Mouse (Mus musculus) thymus, postnatal 4 days (tissue): ENCODE results near the gene Snrpd2.

Source experiments
- DNase-seq: peaks from one replicate; pipeline ENCODE4 v3.0.0; 2021

Gene Snrpd2

DNA sequence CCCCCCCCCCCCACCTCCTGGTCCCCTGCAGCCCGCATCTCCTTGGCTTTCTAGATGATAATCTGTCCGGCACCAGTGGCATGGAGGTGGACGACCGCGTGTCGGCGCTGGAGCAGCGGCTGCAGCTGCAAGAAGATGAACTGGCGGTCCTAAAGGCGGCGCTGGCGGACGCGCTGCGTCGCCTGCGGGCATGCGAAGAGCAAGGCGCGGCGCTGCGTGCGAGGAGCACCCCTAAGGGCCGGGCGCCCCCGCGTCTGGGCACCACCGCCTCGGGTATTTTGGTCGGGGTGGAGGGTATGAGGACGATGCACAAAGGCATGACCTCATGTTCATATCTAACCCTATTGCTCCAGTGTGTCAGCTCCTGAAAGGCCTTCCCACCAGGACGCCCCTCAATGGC lies 29.7 kb downstream of the Snrpd2 start:
- peak; percentile 79 for DNase-seq

DNA sequence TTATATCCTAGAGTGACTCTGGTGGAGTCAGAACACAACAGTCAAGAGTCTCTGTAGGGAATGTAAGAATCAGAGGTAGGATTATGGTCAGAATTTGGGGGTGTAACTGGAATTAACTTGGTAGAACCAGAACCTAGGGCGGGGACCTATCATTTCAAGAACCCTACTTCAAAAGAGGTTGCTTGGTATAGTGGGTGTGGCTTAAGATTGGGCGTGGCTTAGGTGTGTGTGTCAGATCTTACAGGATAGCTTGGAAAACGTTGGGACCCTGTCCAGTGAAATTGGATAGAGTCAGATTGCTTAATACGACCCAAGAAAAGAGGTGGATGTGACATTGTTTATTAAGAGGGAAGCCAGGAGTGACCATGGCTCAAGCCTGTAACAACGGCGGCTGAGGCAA lies 30.4 kb downstream of the Snrpd2 start:
- DNase-seq = peak; percentile 34

DNA sequence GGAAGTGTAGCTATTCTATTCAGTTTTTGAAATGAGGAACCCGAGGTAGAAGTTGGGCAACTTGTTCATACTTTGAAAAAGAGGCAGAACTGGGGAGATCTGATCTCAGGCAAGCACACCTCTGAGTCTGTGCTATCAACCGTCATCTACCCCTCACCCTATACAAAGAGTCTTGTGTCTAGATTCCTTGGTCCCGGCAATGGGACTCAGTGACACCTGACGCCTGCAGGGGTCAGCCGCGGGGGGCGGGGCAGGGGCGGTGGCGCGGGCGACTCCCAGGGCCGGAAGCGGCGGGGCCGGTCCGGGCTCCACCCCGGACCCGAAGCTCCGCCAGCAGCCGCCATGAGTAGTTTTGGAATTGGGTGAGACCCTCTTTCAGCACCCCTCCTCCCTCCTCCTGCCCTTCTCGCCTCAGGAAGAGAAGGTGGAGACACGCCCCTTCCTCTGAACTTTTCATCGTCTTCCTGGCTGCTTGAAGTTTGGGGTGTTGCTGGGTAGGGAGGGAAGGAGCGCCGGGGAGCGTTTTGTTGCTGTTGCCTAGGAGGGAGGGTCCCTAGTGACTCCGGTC lies 31.4 kb downstream of the Snrpd2 start:
- DNase-seq = peak; percentile 59

DNA sequence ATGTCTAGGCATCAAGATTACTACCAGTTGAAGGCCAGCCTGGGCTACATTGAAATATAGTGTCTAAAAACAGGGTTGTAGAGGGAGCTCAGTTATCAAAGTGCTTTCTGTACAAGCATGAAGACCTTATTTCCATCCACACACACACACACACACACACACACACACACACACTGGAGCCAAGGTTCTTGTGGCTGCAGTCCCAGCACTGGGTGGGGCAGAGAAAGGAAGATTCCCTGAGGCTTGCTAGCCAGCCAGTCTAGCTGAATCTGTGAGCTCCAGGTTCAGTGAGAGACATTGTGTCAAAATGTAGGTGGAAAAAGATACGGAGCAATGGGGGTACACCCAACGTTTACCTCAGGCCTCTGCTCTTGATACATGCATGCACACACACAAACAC lies 34.7 kb downstream of the Snrpd2 start:
- no peak for DNase-seq

DNA sequence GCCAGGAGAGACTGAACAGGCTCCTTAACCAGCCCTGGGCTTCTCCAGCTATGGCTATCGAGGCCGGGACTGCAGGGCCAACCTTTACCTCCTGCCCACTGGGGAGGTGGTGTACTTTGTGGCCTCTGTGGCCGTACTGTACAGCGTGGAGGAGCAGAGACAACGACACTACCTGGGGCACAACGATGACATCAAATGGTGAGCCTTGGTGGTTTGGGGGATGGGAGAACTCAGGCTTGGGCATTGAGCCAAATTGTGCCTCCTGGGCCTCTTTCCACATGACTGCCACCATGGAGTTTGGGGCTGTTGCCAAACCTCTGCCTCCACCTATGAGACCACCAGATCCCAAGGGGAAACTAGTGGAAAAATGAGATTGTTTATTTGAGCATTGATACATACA lies 35.2 kb downstream of the Snrpd2 start:
- no peak for DNase-seq

DNA sequence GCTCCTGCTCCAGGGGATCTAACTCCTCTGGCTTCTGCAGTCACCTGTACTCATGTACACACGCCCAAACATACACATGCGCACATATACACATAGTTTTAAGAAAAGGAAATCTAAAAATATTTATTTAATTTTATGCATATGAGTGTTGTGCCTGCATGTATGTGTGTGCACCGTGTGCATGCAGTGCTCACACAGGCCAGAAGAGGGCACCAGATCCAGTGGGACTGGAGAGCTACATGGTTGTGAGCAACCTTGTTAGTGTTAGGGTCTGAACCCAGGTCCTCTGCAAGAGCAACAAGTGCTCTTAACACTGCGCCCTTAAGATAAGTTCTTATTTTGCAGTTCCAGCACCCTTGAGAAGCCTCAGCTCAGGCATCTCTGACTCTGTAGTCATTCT lies 45.2 kb downstream of the Snrpd2 start:
- DNase-seq = peak; percentile 47

DNA sequence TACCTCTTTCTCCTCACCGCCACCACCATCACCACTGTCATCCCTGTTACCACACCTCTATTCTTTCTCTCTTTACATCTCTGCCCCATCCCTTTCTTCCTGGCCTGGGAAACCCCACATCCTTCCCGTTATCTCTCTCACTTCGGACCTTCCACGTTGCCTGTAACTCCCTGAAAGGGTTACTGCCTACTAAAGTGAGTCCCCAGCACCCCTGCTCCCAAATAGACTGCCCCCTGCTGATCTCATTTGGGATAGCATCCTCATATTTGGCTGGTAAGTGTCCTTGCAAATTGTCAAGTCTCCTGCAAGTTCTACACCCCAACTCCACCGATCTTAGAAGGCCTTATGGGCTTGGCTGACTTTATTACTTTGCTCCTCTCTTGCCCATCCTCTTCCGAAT lies 47.2 kb downstream of the Snrpd2 start:
- peak; percentile 65 for DNase-seq

DNA sequence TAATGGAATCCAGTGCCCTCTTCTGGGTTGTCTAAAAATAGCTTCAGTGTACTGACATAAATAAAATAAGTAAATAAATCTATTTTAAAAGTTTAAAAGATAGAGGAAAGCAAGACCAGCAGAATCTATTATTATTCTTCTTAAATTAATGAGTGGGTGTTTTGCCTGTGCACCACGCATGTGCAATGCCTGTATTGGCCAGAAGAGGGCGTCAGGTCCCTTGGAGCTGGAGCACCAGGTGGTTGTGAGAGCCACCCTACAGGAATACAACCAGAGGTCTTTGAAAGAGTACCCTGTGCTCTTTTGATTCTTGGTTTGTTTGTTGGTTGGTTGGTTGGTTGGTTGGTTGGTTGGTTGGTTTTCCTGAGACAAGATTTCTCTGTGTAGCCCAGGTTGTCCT lies 48.5 kb downstream of the Snrpd2 start:
- peak; percentile 79 for DNase-seq

DNA sequence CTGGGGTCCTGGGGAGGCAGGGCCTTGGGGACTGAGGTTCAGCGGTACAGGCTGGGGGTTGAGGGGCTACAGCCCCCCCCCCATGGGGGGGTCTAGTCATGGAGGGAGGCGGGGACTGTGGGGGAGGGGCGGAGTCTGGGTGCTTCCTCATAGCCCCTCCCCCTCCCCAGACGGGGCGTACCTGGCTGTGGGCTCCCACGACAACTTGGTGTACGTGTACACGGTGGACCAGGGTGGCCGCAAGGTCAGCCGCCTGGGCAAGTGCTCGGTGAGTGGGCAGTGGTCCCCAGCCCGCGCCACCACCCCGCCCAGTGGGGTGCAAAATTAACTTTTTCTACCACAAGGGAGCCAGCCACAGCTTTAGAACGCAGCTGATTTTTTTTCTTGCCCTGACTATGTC lies 52.1 kb downstream of the Snrpd2 start:
- DNase-seq = no peak

DNA sequence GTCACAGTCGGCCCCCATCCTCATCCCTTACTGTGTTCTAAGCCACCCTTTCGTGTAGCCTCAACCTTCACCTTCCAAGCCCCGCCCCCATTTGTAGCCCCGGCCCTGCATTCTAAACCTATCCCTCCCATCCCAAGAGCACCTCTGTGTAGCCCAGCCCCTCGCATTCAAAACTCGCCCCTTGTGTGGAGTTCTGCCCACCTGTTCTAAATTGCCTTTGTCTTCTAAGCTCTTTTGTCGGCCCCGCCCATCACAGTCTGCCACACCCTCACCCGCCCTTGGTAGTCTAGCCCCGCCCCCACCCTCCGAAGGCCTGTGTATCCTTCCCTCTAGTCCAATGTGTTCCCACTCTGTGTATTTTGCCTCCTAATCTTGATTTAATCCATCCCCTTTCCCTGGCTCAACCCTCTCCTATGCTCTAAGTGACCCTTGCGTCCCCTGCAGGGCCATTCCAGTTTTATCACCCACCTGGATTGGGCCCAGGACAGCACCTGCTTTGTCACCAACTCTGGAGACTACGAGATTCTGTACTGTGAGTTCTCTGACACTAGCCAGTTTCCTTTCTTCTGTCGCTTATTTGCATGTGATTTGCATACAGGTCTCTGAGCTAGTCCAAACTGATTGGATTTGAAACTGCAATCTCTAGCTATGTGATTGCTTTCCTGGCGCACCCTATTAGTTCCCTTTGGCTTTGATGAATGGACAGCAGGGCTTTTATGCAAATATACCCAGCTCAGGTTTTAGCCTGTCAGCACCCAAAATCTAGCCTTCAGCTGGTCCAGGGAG lies 52.7 kb downstream of the Snrpd2 start:
- no peak for DNase-seq
